Mouse (Mus musculus): ENCODE data around the gene Phip. TPM values are rescaled to one million over a fixed set of nuclear protein-coding genes. Genes with fewer than 3 reads are reported as not detected.

Gene Phip
- polyA plus RNA-seq, 1 experiment from 2014 or later = 52.4 TPM

DNA sequence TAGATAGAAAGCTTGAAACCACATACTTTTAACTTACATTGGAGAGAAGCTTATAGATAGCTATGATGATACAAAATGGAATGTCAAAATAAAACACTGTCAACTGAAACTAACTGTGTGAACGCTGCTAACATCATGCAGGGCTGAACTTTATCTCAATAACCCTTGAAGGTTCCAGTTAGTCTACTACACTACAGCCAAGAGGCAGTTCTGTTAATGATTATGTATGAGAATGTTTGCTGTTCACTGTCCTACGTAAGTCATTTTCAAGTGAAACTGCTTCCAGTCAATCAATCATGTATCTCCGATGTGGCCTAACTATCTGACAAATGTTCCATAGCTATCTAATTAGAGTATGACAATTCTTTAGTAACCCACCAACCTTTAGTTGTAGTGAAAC, 107.6 kb downstream of the Phip start:
- no peaks in the 10 kb centered on the region for H3K27me3 ChIP-seq (ENCODE audit: control insufficient read depth, insufficient read depth, low read length)
- no peak overlapping the region for H3K27ac ChIP-seq (replicated peaks in 1 of 2; ENCODE audit: control insufficient read depth in 1 of 2, insufficient read depth in 1 of 2, low read depth in 2 of 2, low read length in 2 of 2)
- H3K4me2 ChIP-seq (ENCODE audit: low read length) = no peak overlapping the region
- H3K4me1 ChIP-seq (ENCODE audit: control insufficient read depth in 2 of 2, insufficient read depth in 2 of 2, low read length in 2 of 2) = no peaks in the 10 kb centered on the region
- no peaks in the 10 kb centered on the region for H3K9me3 ChIP-seq (ENCODE audit: control insufficient read depth, low read length)
- 84% methylated on average over 3 of the region's 3 CpGs for WGBS
- no peak for ATAC-seq (ENCODE audit: insufficient number of reproducible peaks, insufficient read depth, low FRiP score, low read depth)
- H3K4me3 ChIP-seq (ENCODE audit: control insufficient read depth in 1 of 2, insufficient read depth in 1 of 2, low read depth in 1 of 2, low read length in 2 of 2) = no peak overlapping the region
- no peak overlapping the region for H3K9ac ChIP-seq (ENCODE audit: low read length)
- H3K36me3 ChIP-seq (ENCODE audit: control insufficient read depth, insufficient read depth, low read length) = peaks cover 49% of the 10 kb centered on the region

DNA sequence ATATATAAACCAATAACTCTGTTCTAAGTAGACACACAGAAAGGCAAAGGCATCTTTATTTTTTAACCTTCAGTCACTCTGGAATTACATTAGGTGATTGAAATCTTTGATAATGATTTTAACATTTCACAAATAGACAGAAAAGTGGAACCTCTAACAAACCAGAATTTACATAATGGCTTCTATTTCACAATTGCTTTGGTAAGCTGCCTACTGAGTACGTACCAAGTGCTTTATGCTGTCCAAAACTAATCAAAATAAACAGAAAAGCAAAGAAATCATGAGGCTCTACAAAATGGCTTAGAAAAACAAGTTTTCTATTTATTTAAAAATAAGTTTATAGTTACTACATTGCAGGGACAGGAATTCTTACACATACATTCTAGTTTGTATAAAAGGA, 109.2 kb downstream of the Phip start:
- H3K9me3 ChIP-seq (ENCODE audit: control insufficient read depth, low read length) = no peaks in the 10 kb centered on the region
- no peaks in the 10 kb centered on the region for H3K4me1 ChIP-seq (ENCODE audit: control insufficient read depth in 2 of 2, insufficient read depth in 2 of 2, low read length in 2 of 2)
- H3K4me2 ChIP-seq (ENCODE audit: low read length) = no peak overlapping the region
- no peak overlapping the region for H3K27ac ChIP-seq (replicated peaks in 1 of 2; ENCODE audit: control insufficient read depth in 1 of 2, insufficient read depth in 1 of 2, low read depth in 2 of 2, low read length in 2 of 2)
- peaks cover 39% of the 10 kb centered on the region for H3K36me3 ChIP-seq (ENCODE audit: control insufficient read depth, insufficient read depth, low read length)
- no peak overlapping the region for H3K9ac ChIP-seq (ENCODE audit: low read length)
- H3K27me3 ChIP-seq (ENCODE audit: control insufficient read depth, insufficient read depth, low read length) = no peaks in the 10 kb centered on the region
- 96% methylated on average over 1 of the region's 1 CpGs for WGBS
- H3K4me3 ChIP-seq (ENCODE audit: control insufficient read depth in 1 of 2, insufficient read depth in 1 of 2, low read depth in 1 of 2, low read length in 2 of 2) = no peak overlapping the region
- ATAC-seq (ENCODE audit: insufficient number of reproducible peaks, insufficient read depth, low FRiP score, low read depth) = no peak

DNA sequence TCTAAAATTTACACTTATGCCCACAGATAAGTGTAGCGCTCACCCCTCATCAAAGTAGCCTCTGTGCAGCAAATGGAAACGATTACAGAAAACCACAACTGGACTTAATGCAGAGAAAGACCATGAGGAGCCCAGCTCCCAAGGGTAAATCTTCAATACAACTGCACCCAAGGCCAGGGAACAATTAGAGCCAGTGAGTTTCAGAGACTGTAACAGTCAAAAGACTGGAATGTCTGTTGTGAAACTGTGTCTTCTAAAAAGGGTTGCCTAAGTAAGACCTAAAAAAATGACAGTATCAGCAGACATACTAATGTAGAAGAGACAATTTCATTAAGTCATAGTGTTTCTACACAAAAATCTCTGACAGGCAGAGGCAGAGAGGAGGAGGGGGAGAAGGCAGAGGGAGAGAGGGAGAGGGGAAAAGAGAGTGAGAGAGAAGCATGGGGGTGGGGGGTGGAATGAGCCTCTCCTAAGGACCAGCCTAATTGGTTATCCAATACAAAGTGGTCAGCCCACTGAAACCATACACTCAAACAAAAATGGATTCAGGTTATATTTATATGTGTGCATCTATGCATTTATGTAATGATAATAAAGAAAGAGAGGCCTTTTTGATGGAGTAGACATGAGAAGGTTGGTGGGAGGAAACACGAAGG, 113.4 kb downstream of the Phip start:
- WGBS = 90% methylated on average over 3 of the region's 3 CpGs
- Histone ChIP-seq H3K4me3 (ENCODE audit: control insufficient read depth in 1 of 2, insufficient read depth in 1 of 2, low read depth in 1 of 2, low read length in 2 of 2) (no peak overlapping the region), H3K9me3 (ENCODE audit: control insufficient read depth, low read length) (no peaks in the 10 kb centered on the region), H3K9ac (ENCODE audit: low read length) (no peak overlapping the region), H3K36me3 (ENCODE audit: control insufficient read depth, insufficient read depth, low read length) (peaks cover 19% of the 10 kb centered on the region), H3K4me1 (ENCODE audit: control insufficient read depth in 2 of 2, insufficient read depth in 2 of 2, low read length in 2 of 2) (no peaks in the 10 kb centered on the region), H3K4me2 (ENCODE audit: low read length) (no peak overlapping the region), H3K27me3 (ENCODE audit: control insufficient read depth, insufficient read depth, low read length) (no peaks in the 10 kb centered on the region), H3K27ac (replicated peaks in 1 of 2; ENCODE audit: control insufficient read depth in 1 of 2, insufficient read depth in 1 of 2, low read depth in 2 of 2, low read length in 2 of 2) (no peak overlapping the region)
- ATAC-seq (ENCODE audit: insufficient number of reproducible peaks, insufficient read depth, low FRiP score, low read depth) = no peak

DNA sequence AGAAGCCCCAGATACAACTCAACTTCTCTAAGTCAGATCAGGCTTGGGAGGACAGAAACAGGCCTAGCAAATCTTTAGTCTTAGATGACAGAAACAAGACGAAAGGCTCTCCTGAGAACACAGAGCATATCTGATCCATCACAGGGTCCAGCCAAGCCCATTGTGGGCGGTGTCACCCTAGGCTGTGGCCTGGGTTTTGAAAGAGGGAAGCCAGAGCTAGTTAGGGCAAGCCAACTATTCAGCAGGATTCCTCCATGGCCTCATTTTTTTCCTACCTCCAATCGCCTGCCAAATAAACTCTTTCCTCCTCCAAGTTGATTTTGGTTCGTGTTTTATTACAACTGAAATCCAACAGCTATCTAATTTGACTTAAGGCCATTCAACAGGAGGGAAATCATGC, 114.0 kb downstream of the Phip start:
- H3K36me3 ChIP-seq (ENCODE audit: control insufficient read depth, insufficient read depth, low read length) = peaks cover 17% of the 10 kb centered on the region
- WGBS = 77% methylated on average over 4 of the region's 4 CpGs
- no peak for ATAC-seq (ENCODE audit: insufficient number of reproducible peaks, insufficient read depth, low FRiP score, low read depth)
- no peaks in the 10 kb centered on the region for H3K9me3 ChIP-seq (ENCODE audit: control insufficient read depth, low read length)
- no peak overlapping the region for H3K27ac ChIP-seq (replicated peaks in 1 of 2; ENCODE audit: control insufficient read depth in 1 of 2, insufficient read depth in 1 of 2, low read depth in 2 of 2, low read length in 2 of 2)
- no peak overlapping the region for H3K4me3 ChIP-seq (ENCODE audit: control insufficient read depth in 1 of 2, insufficient read depth in 1 of 2, low read depth in 1 of 2, low read length in 2 of 2)
- H3K4me1 ChIP-seq (ENCODE audit: control insufficient read depth in 2 of 2, insufficient read depth in 2 of 2, low read length in 2 of 2) = no peaks in the 10 kb centered on the region
- H3K27me3 ChIP-seq (ENCODE audit: control insufficient read depth, insufficient read depth, low read length) = no peaks in the 10 kb centered on the region
- no peak overlapping the region for H3K9ac ChIP-seq (ENCODE audit: low read length)
- H3K4me2 ChIP-seq (ENCODE audit: low read length) = no peak overlapping the region

DNA sequence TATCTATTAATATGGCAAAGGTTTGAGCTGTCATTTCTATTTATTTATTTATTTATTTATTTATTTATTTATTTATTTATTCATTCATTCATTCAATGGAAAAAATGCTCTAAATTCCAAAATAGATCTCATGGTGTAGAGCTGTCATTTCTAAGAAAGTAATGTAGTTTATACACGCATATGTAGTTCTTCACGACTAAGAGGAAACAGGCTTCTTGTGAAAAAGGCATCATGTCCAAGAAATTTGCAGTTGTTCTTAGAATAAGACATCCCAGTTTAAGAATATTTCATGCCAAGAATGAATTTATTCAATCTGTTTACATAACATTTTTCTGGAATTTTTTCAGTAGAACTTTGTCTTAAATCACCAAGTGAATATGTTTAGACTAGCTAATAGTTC, 114.5 kb downstream of the Phip start:
- H3K9me3 ChIP-seq (ENCODE audit: control insufficient read depth, low read length) = no peaks in the 10 kb centered on the region
- no peaks in the 10 kb centered on the region for H3K4me1 ChIP-seq (ENCODE audit: control insufficient read depth in 2 of 2, insufficient read depth in 2 of 2, low read length in 2 of 2)
- peaks cover 14% of the 10 kb centered on the region for H3K36me3 ChIP-seq (ENCODE audit: control insufficient read depth, insufficient read depth, low read length)
- H3K27me3 ChIP-seq (ENCODE audit: control insufficient read depth, insufficient read depth, low read length) = no peaks in the 10 kb centered on the region
- no peak overlapping the region for H3K9ac ChIP-seq (ENCODE audit: low read length)
- no peak overlapping the region for H3K4me2 ChIP-seq (ENCODE audit: low read length)
- H3K4me3 ChIP-seq (ENCODE audit: control insufficient read depth in 1 of 2, insufficient read depth in 1 of 2, low read depth in 1 of 2, low read length in 2 of 2) = no peak overlapping the region
- no peak for ATAC-seq (ENCODE audit: insufficient number of reproducible peaks, insufficient read depth, low FRiP score, low read depth)
- 94% methylated on average over 2 of the region's 2 CpGs for WGBS
- no peak overlapping the region for H3K27ac ChIP-seq (replicated peaks in 1 of 2; ENCODE audit: control insufficient read depth in 1 of 2, insufficient read depth in 1 of 2, low read depth in 2 of 2, low read length in 2 of 2)

DNA sequence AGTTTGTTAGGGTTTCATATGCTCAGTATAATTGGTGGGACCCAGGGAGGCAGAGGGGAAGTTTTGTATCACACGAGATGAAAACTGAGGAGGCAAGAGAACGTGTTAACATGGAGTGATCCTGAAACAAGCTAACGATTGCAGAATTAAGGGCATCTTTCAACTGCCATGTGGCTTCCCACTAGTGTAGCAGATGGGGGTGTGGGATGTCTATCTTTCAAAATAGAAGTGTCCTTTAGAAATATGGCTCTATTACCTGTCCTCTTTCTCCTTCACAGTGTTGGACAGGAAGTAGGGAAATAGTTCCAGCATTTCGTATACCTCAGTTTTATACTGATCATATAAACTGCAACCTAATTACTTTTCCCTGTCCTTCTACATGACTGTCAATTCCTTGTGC, 119.1 kb downstream of the Phip start:
- H3K27me3 ChIP-seq (ENCODE audit: control insufficient read depth, insufficient read depth, low read length) = no peaks in the 10 kb centered on the region
- H3K9ac ChIP-seq (ENCODE audit: low read length) = no peak overlapping the region
- ATAC-seq (ENCODE audit: insufficient number of reproducible peaks, insufficient read depth, low FRiP score, low read depth) = no peak
- no peak overlapping the region for H3K4me2 ChIP-seq (ENCODE audit: low read length)
- 82% methylated on average over 4 of the region's 4 CpGs for WGBS
- no peaks in the 10 kb centered on the region for H3K36me3 ChIP-seq (ENCODE audit: control insufficient read depth, insufficient read depth, low read length)
- no peak overlapping the region for H3K27ac ChIP-seq (replicated peaks in 1 of 2; ENCODE audit: control insufficient read depth in 1 of 2, insufficient read depth in 1 of 2, low read depth in 2 of 2, low read length in 2 of 2)
- no peaks in the 10 kb centered on the region for H3K9me3 ChIP-seq (ENCODE audit: control insufficient read depth, low read length)
- peaks cover 0 to 7% of the 10 kb centered on the region in 2 experiments for H3K4me1 ChIP-seq (ENCODE audit: control insufficient read depth in 2 of 2, insufficient read depth in 2 of 2, low read length in 2 of 2)
- no peak overlapping the region for H3K4me3 ChIP-seq (ENCODE audit: control insufficient read depth in 1 of 2, insufficient read depth in 1 of 2, low read depth in 1 of 2, low read length in 2 of 2)

DNA sequence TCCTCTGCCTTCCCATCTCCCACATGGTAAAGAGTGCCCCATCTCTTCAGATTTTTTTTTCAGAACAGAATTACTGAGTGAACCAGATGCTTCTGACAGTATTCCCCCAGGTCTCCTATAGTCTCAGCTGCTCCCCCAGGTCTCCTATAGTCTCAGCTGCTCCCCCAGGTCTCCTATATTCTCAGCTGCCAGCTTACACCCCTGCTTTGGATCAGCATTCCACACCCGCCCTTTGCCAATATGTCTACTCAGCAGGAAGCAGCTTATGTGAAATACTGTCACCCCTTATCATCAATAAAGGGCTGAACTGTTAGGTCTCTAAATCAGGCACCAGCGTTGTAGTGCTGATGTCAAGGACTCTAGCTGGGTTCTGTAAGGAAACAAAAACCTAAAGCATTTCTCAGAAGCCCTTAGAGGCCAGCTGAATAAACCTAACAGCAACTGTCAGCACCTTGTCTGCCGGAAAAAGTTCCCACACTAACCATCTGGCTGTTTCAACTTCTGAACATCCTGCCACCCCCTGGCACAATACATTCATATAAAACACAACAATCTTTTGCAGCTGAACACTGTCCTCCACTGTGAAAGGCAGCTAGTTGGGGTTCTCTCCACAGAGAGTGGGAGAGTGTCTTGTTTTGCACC, 120.2 kb downstream of the Phip start:
- ATAC-seq (ENCODE audit: insufficient number of reproducible peaks, insufficient read depth, low FRiP score, low read depth) = no peak
- Histone ChIP-seq H3K27me3 (ENCODE audit: control insufficient read depth, insufficient read depth, low read length) (no peaks in the 10 kb centered on the region), H3K9me3 (ENCODE audit: control insufficient read depth, low read length) (no peaks in the 10 kb centered on the region), H3K4me2 (ENCODE audit: low read length) (no peak overlapping the region), H3K27ac (replicated peaks in 1 of 2; ENCODE audit: control insufficient read depth in 1 of 2, insufficient read depth in 1 of 2, low read depth in 2 of 2, low read length in 2 of 2) (no peak overlapping the region), H3K36me3 (ENCODE audit: control insufficient read depth, insufficient read depth, low read length) (no peaks in the 10 kb centered on the region), H3K4me3 (ENCODE audit: control insufficient read depth in 1 of 2, insufficient read depth in 1 of 2, low read depth in 1 of 2, low read length in 2 of 2) (no peak overlapping the region), H3K4me1 (ENCODE audit: control insufficient read depth in 2 of 2, insufficient read depth in 2 of 2, low read length in 2 of 2) (peaks cover 0 to 7% of the 10 kb centered on the region in 2 experiments), H3K9ac (ENCODE audit: low read length) (no peak overlapping the region; the same call in 1 of the 2 replicates)
- WGBS = 10% methylated on average over 3 of the region's 3 CpGs

DNA sequence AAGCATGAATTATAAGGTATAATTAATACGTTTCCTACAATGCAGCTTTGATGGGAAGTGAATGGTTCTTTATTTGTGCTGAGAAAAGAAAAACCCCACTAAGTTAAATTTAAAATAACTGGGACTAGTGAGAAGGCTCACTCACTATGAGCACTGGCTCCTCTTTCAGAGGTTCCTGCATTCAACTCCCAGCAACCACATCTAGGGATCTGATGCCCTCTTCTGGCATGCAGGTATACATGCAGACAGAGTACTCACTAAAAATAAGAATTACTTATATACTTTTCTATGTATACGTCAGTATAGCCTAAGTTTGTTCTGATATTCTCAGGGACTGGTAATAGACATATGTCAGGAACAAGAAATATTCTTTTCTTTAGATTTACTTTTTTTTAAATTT, 121.3 kb downstream of the Phip start:
- no peak overlapping the region for H3K4me2 ChIP-seq (ENCODE audit: low read length)
- peaks cover 0 to 7% of the 10 kb centered on the region in 2 experiments for H3K4me1 ChIP-seq (ENCODE audit: control insufficient read depth in 2 of 2, insufficient read depth in 2 of 2, low read length in 2 of 2)
- WGBS = 64% methylated on average over 2 of the region's 2 CpGs
- no peak overlapping the region for H3K27ac ChIP-seq (replicated peaks in 1 of 2; ENCODE audit: control insufficient read depth in 1 of 2, insufficient read depth in 1 of 2, low read depth in 2 of 2, low read length in 2 of 2)
- no peak overlapping the region for H3K9ac ChIP-seq (ENCODE audit: low read length)
- no peak overlapping the region for H3K4me3 ChIP-seq (ENCODE audit: control insufficient read depth in 1 of 2, insufficient read depth in 1 of 2, low read depth in 1 of 2, low read length in 2 of 2)
- H3K9me3 ChIP-seq (ENCODE audit: control insufficient read depth, low read length) = no peaks in the 10 kb centered on the region
- no peak for ATAC-seq (ENCODE audit: insufficient number of reproducible peaks, insufficient read depth, low FRiP score, low read depth)
- no peaks in the 10 kb centered on the region for H3K27me3 ChIP-seq (ENCODE audit: control insufficient read depth, insufficient read depth, low read length)
- H3K36me3 ChIP-seq (ENCODE audit: control insufficient read depth, insufficient read depth, low read length) = no peaks in the 10 kb centered on the region
